Mouse (Mus musculus) ES-CJ7 (cell line): ENCODE measurements around the gene Elavl4.

Experiments
- DNase-seq: peaks from one replicate; pipeline ENCODE4 v3.0.0; 2011; ENCODE audit warnings: low read depth, low spot score

Elavl4 gene

GRCm38 (mm10) chr4:110266804-110267575 is 84.7 kb downstream of the Elavl4 start:
- DNase-seq, result no peak

GRCm38 (mm10) chr4:110264345-110264943 is 87.3 kb downstream of the Elavl4 start:
- DNase-seq, result no peak

GRCm38 (mm10) chr4:110257360-110257759 is 94.3 kb downstream of the Elavl4 start:
- peak; percentile 14 for DNase-seq

- no peak for DNase-seq
Measured at GRCm38 (mm10) chr4:110255617-110256016, 96.1 kb downstream of the Elavl4 start.

GRCm38 (mm10) chr4:110250055-110250454 is 101.7 kb downstream of the Elavl4 start:
- DNase-seq, result no peak

GRCm38 (mm10) chr4:110242879-110243278 is 108.8 kb downstream of the Elavl4 start:
- no peak for DNase-seq

- DNase-seq, result no peak
Measured at GRCm38 (mm10) chr4:110234554-110234953, 117.2 kb downstream of the Elavl4 start.

- DNase-seq, result no peak
Measured at GRCm38 (mm10) chr4:110232327-110232726, 119.4 kb downstream of the Elavl4 start.

GRCm38 (mm10) chr4:110231799-110232198 is 119.9 kb downstream of the Elavl4 start:
- DNase-seq, result no peak

- no peak for DNase-seq
Measured at GRCm38 (mm10) chr4:110229652-110230051, 122.1 kb downstream of the Elavl4 start.

- no peak for DNase-seq
Measured at GRCm38 (mm10) chr4:110229238-110229637, 122.5 kb downstream of the Elavl4 start.

- no peak for DNase-seq
Measured at GRCm38 (mm10) chr4:110227621-110228031, 124.1 kb downstream of the Elavl4 start.

- DNase-seq, result no peak
Measured at GRCm38 (mm10) chr4:110225492-110225891, 126.2 kb downstream of the Elavl4 start.

- no peak for DNase-seq
Measured at GRCm38 (mm10) chr4:110218819-110219218, 132.9 kb downstream of the Elavl4 start.

GRCm38 (mm10) chr4:110217553-110217952 is 134.2 kb downstream of the Elavl4 start:
- no peak for DNase-seq

- no peak for DNase-seq
Measured at GRCm38 (mm10) chr4:110214543-110214942, 137.2 kb downstream of the Elavl4 start.

- DNase-seq, result no peak
Measured at GRCm38 (mm10) chr4:110213666-110214065, 138.0 kb downstream of the Elavl4 start.

- DNase-seq, result no peak
Measured at GRCm38 (mm10) chr4:110210246-110210645, 141.5 kb downstream of the Elavl4 start.

GRCm38 (mm10) chr4:110209613-110210012 is 142.1 kb downstream of the Elavl4 start:
- no peak for DNase-seq

GRCm38 (mm10) chr4:110201680-110202079 is 150.0 kb downstream of the Elavl4 start:
- DNase-seq, result no peak

GRCm38 (mm10) chr4:110199897-110200296 is 151.8 kb downstream of the Elavl4 start:
- DNase-seq, result no peak

- DNase-seq, result no peak
Measured at GRCm38 (mm10) chr4:110198600-110198999, 153.1 kb downstream of the Elavl4 start.

- DNase-seq, result no peak
Measured at GRCm38 (mm10) chr4:110177263-110177662, 174.4 kb downstream of the Elavl4 start.
